Mouse (Mus musculus) left cerebral cortex, postnatal 14 days (tissue): ENCODE measurements at regions not wholly inside any gene's neighbourhood (a gene's known extent, or its start where the extent isn't known, plus 50 kb on each side); places are given as distances from the start of the nearest gene placed in this dataset.
A peak's percentile ranks its signal among the peaks of the same experiment; 100 is the strongest.

Source experiments
- DNase-seq, 2 experiments: peaks; one replicate each; pipeline ENCODE4 v3.0.0; 2021 to 2022; ENCODE audit warnings: low spot score in 2 of 2, mixed read lengths in 1 of 2
- intact Hi-C: fragments of 180-260 bp; cut with DNase I; formaldehyde crosslinking; loops from one replicate; pipeline ENCODE4 v1.15.1; 2025

- intact Hi-C loops, result no loop called here
- peak; percentile 9 to 13 for DNase-seq
These were observed 59.6 kb upstream of the Trpc7 start for GRCm38 (mm10) chr13:56955358-56955757.

GRCm38 (mm10) chr13:56948086-56948485 is 52.3 kb upstream of the Trpc7 start:
- no peak for DNase-seq
- intact Hi-C loops, result no loop called here

DNA sequence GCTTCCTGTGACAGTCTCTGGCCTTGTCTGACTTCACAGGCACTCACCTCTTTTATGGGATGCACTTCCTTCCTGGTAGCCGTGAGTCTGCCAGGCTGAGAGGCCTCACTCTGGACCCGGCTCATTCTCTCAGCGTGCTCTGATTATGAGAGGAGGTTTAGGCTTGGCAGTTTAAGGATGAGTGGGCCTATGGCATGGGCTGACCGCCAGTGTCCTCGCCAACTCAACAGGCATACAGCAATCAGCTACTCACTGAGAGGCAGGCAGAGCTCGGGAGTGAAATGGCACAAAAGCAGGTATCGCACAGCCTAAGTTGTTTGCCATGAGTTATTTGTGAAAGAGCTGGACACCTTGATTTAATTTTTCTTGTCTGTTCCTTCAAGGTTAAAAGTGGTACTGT is 51.5 kb upstream of the Trpc7 start:
- no peak for DNase-seq
- intact Hi-C loops, result no loop called here
